Mouse (Mus musculus): ENCODE results near the gene Ifna2.

DNA sequence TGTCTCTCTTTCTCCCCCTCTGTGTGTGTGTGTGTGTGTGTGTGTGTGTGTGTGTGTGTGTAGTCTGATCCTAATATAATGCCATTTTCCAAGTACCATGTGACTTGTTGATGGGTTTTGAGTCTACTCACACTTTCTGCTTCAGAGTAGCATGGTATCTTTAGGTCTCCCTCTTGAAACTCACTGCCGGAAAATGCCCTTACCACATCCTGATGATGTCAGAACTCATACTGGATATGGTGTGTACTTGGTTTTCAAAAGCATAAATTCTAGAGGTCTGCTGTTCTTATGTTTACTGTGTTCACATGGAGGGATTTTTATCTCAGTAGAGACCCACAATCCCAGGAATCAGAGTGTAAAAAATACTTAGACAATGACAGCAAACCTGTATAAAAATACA, 8.8 kb upstream of the Ifna2 start:
- TF ChIP-seq CTCF (conservative IDR thresholded peaks at IDR 0.05; ENCODE audit: low read length) (no peak), NANOG (IDR thresholded peaks at IDR 0.05; ENCODE audit: borderline replicate concordance, low read length) (no peak)
